Mouse (Mus musculus): ENCODE measurements around the gene Slc25a39. TPM values are rescaled to one million over a fixed set of nuclear protein-coding genes. Genes with fewer than 3 reads are reported as not detected.
"Not testable (repeated sequence)": the region's sequence is repeated elsewhere in the genome, so short reads cannot be mapped to it uniquely, and the experiment has no call there.

The Slc25a39 gene
- polyA plus RNA-seq, 1 experiment from 2014 or later = 180 TPM

- 78% methylated on average over 7 of the region's 7 CpGs for WGBS
- no peak overlapping the region for H3K9ac ChIP-seq
Measured at GRCm38 (mm10) chr11:102396671-102397141, 11.0 kb downstream of the Slc25a39 start.

DNA sequence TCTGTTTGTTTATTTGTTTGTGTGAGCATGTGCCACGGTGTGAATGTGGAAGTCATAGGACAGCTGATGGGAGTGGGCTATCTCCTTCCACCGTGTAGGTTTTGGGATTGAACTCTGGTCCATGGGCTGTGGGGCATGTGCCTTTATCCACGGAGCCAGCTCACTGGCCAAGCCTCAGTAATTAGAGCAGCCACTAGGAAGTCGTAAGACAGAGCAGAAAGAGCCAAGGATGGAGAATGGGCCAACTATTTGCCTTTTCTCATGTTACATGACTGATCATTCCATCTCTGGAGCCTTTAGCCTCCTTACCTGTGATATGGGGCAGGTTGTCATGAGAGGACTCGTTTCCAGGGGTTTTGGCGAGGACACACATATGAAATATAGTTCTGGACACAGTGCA lies 11.5 kb downstream of the Slc25a39 start:
- WGBS = 56% methylated on average over 6 of the region's 6 CpGs
- H3K36me3 ChIP-seq = no peaks in the 10 kb centered on the region

More at GRCm38 (mm10) chr11:102396671-102397141, 11.0 kb downstream of the Slc25a39 start:
- H3K9me3 ChIP-seq = no peaks in the 10 kb centered on the region
- peaks cover 26% of the 10 kb centered on the region for H3K4me1 ChIP-seq
- ATAC-seq (ENCODE audit: low FRiP score, low read depth) = no peak
- peaks cover 85% of the 10 kb centered on the region for H3K27me3 ChIP-seq
- no peak overlapping the region for H3K27ac ChIP-seq
- H3K36me3 ChIP-seq = 0 out of 2 replicates have a peak, but pooled peaks cover under 1% of the 10 kb centered on the region
- H3K4me3 ChIP-seq = no peak overlapping the region
- H3K4me2 ChIP-seq (replicated peaks) = no peak overlapping the region

DNA sequence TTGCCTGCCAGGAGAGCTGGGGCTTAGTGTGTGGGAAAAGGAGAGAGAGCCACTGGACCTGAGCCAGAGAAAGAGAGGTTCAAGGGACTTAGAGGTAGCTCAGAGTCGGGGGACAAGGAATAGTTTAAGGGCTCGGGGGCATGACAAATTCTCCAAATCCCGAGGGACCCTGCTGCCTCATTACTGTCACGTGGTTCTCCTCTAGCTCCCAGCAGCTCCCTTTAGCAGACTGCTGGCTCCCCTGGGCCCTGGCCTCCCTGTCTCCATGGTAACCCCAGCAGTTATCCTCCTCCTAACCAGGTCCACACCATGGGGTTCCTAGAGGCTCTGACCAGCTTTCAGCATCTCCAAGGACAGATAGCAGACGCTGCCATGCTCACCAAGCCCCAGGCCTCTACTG lies 12.5 kb downstream of the Slc25a39 start:
- H3K4me2 ChIP-seq (replicated peaks) = no peak overlapping the region
- no peak overlapping the region for H3K9ac ChIP-seq
- H3K4me3 ChIP-seq = no peak overlapping the region
- ATAC-seq (ENCODE audit: low FRiP score, low read depth) = no peak
- H3K27ac ChIP-seq = no peak overlapping the region
- H3K9me3 ChIP-seq = no peaks in the 10 kb centered on the region
- H3K36me3 ChIP-seq = no peaks in the 10 kb centered on the region
- WGBS = 6% methylated on average over 5 of the region's 5 CpGs
- H3K4me1 ChIP-seq = peaks cover 26% of the 10 kb centered on the region
- peaks cover 70% of the 10 kb centered on the region for H3K27me3 ChIP-seq

More for the DNA sequence above, 11.5 kb downstream of the Slc25a39 start:
- no peak overlapping the region for H3K4me3 ChIP-seq
- no peak overlapping the region for H3K9ac ChIP-seq
- peaks cover 80% of the 10 kb centered on the region for H3K27me3 ChIP-seq
- H3K27ac ChIP-seq = no peak overlapping the region
- no peaks in the 10 kb centered on the region for H3K9me3 ChIP-seq
- peaks cover 26% of the 10 kb centered on the region for H3K4me1 ChIP-seq
- no peak overlapping the region for H3K4me2 ChIP-seq (replicated peaks)
- ATAC-seq (ENCODE audit: low FRiP score, low read depth) = no peak

DNA sequence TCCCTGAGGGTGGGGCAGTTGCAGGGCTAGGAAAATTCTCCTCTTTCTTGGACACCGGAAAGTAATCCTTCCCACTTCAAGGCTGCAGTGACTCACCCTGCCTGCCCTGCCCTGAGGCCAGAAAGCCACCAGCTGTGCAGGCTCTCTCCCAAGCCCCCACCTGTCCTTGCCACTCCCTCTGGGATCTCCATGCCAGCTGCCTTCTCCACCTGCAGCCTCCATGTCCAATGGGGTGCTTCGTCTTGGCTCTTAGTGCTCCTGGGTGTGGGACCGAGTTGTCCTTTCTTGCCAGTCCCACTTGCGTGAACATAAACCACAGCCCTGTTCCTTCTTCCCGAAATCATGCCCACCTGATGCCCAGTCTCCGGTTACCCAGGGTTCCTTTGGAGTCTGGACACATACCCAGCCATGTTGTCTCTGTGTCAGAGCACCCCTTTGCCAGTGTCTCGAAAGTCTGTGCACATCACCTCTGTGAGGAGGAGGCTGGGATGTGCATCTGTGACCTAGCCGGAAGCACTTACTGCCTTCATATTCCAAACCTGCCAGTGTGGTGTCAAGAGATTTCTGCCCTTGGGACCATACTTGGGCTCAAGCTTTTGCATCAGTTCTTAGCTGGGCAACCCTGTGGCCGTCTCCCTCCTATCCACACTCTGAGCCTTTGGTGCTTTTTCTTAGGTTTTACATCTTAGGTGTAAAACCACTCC lies 13.2 kb downstream of the Slc25a39 start:
- Histone ChIP-seq H3K4me2 (replicated peaks) (no peak overlapping the region; the same call in 1 of the 2 replicates), H3K27ac (no peak overlapping the region), H3K36me3 (no peaks in the 10 kb centered on the region), H3K27me3 (peaks cover 63% of the 10 kb centered on the region), H3K9me3 (no peaks in the 10 kb centered on the region), H3K9ac (no peak overlapping the region), H3K4me1 (peaks cover 20% of the 10 kb centered on the region), H3K4me3 (no peak overlapping the region)
- 80% methylated on average over 9 of the region's 9 CpGs for WGBS
- ATAC-seq (ENCODE audit: low FRiP score, low read depth) = no peak

DNA sequence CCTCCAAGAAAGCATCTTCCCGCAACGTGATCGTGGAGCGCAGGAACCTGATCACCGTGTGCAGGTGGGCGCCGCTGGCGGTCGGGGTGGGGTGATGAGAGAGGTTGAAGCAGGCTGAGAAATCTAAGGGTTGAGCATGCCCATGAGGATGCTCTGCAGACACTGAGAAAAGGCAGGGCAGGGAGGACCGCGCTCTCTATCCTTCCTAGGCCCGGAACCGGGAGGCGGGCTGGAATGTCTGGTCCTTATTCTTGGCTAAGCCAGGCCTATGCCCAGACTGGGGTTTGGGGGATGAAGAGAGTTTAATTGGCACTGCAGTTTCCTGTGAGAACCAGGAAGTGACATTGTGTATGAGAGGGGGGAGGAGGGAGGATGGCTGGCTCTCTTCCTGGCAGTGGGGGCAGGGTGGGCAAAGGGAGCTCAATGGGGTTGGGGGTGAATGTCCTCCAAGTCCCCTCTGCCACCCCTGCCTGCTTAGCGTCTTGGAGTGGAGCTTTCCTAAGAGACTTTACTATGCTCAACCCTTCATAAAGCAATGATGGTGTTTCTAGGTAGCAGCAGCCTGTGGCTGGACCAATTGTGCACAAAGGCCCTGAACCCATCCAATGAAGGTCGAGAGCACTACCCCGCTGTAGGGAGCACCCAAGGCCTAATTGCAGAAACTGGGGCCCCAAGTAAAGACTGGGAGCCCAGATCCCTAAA lies 13.9 kb downstream of the Slc25a39 start:
- Histone ChIP-seq H3K9me3 (no peaks in the 10 kb centered on the region), H3K4me2 (replicated peaks) (peak overlapping the region; percentile 91), H3K27ac (no peak overlapping the region), H3K36me3 (no peaks in the 10 kb centered on the region), H3K27me3 (peaks cover 56% of the 10 kb centered on the region), H3K4me1 (peaks cover 17% of the 10 kb centered on the region), H3K4me3 (peak overlapping the region; percentile 44), H3K9ac (peak overlapping the region; percentile 59)
- WGBS = 9% methylated on average over 17 of the region's 17 CpGs
- 0 out of 2 replicates have a peak, but pooled peaks have one; percentile 24 for ATAC-seq (ENCODE audit: low FRiP score, low read depth)

DNA sequence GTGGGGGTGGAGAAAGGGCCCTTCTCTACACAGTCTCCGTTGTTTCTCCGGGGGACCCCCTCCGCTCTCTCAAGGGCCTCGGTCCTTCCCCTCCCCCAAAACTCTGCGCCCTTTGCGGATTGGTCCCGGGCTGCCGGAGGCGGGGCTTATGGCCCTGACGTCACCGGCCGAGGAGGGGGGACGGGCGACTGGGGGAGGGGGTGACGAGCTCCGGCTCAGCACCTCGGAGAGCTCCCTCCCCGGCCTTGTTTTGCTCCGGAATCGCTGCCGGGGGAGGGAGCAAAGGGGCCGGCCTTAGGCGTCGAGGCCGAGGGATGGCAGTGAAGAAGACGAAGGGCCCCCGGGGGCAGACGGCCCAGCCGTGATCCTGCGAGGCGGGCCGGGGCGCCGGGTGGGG lies 14.5 kb downstream of the Slc25a39 start, which contains the start of gene Rundc3a:
Rundc3a (plus strand) TSS at position 166 of the 397 bp plus-strand sequence.
- peak within 1 kb of the TSS; percentile 44 for H3K4me3 ChIP-seq
- H3K4me1 ChIP-seq = peaks cover 17% of the 10 kb centered on the region
- H3K9ac ChIP-seq = peak within 1 kb of the TSS; percentile 59
- H3K36me3 ChIP-seq = no peaks in the 10 kb centered on the region
- no peaks in the 10 kb centered on the region for H3K9me3 ChIP-seq
- ATAC-seq (ENCODE audit: low FRiP score, low read depth) = peak; percentile 86
- peaks cover 50% of the 10 kb centered on the region for H3K27me3 ChIP-seq
- H3K27ac ChIP-seq = no peak within 1 kb of the TSS
- H3K4me2 ChIP-seq (replicated peaks) = peak within 1 kb of the TSS; percentile 91
- under 1% methylated on average over 34 of the region's 34 CpGs for WGBS

GRCm38 (mm10) chr11:102392441-102393237 lies 15.1 kb downstream of the Slc25a39 start:
- Histone ChIP-seq H3K9me3 (no peaks in the 10 kb centered on the region), H3K27me3 (peaks cover 44% of the 10 kb centered on the region), H3K4me3 (peak overlapping the region; percentile 44), H3K9ac (no peak overlapping the region), H3K36me3 (no peaks in the 10 kb centered on the region), H3K4me2 (replicated peaks) (peak overlapping the region; percentile 91), H3K27ac (no peak overlapping the region), H3K4me1 (peaks cover 17% of the 10 kb centered on the region)
- 18% methylated on average over 15 of the region's 15 CpGs for WGBS
- peak; percentile 67 for ATAC-seq (ENCODE audit: low FRiP score, low read depth)

GRCm38 (mm10) chr11:102389436-102389835 lies 18.3 kb downstream of the Slc25a39 start:
- H3K4me2 ChIP-seq (replicated peaks); H3K9me3 ChIP-seq; H3K36me3 ChIP-seq; H3K27ac ChIP-seq; H3K9ac ChIP-seq; ATAC-seq (ENCODE audit: low FRiP score, low read depth); H3K4me3 ChIP-seq: not testable (repeated sequence)
- peaks cover 17% of the 10 kb centered on the region for H3K4me1 ChIP-seq
- WGBS = 88% methylated on average over 4 of the region's 5 CpGs
- peaks cover 17% of the 10 kb centered on the region for H3K27me3 ChIP-seq

DNA sequence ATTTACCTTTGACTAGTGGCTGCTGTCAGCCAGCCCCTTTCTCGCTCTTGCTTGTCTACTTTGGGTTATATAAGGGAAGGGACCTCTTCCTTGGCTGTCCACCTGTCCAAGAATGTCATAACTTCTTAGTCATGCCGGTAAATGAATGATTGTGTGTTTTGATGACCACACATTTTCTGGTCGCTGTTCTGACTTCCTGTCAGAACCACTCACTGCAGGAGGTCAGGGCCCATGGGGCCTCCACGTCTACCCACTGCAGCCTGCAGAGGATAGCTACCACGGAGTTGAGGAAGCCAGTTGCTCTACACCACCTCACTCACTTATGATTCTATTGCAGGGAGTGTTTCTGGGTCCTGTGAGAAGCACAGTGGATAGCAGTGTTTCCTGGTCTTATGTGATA lies 21.6 kb downstream of the Slc25a39 start:
- H3K27me3 ChIP-seq = 0 out of 2 replicates have a peak, but pooled peaks cover 5% of the 10 kb centered on the region
- H3K36me3 ChIP-seq = no peaks in the 10 kb centered on the region
- 66% methylated on average over 5 of the region's 5 CpGs for WGBS
- H3K4me1 ChIP-seq = no peaks in the 10 kb centered on the region
- H3K9ac ChIP-seq = no peak overlapping the region
- no peak overlapping the region for H3K4me3 ChIP-seq
- no peak for ATAC-seq (ENCODE audit: low FRiP score, low read depth)
- no peak overlapping the region for H3K4me2 ChIP-seq (replicated peaks)
- no peaks in the 10 kb centered on the region for H3K9me3 ChIP-seq
- H3K27ac ChIP-seq = no peak overlapping the region

DNA sequence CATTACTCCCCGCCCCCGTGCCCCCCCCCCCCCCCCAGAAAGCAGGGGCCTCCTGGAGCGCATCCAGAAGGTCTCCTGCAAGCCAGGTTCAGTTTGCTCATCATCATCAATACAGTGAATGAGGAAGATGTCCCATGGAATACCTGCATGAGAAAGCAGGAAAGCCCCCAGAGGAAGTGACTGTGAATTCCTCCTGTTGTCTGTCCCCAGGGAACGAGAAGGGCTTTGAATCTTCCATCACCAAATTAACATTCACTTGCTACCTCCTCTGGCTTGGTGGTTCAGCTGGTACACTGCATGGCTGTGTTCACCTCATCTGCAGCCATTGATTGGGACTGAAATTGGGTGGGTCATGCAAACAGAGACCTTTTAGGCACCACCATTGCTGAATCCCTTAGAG lies 22.7 kb downstream of the Slc25a39 start:
- H3K4me2 ChIP-seq (replicated peaks) = no peak overlapping the region
- ATAC-seq (ENCODE audit: low FRiP score, low read depth) = no peak
- WGBS = 53% methylated on average over 4 of the region's 4 CpGs
- no peak overlapping the region for H3K4me3 ChIP-seq
- no peaks in the 10 kb centered on the region for H3K4me1 ChIP-seq
- no peak overlapping the region for H3K9ac ChIP-seq
- H3K36me3 ChIP-seq = no peaks in the 10 kb centered on the region
- no peak overlapping the region for H3K27ac ChIP-seq
- H3K27me3 ChIP-seq = 0 out of 2 replicates have a peak, but pooled peaks cover 5% of the 10 kb centered on the region
- H3K9me3 ChIP-seq = no peaks in the 10 kb centered on the region

DNA sequence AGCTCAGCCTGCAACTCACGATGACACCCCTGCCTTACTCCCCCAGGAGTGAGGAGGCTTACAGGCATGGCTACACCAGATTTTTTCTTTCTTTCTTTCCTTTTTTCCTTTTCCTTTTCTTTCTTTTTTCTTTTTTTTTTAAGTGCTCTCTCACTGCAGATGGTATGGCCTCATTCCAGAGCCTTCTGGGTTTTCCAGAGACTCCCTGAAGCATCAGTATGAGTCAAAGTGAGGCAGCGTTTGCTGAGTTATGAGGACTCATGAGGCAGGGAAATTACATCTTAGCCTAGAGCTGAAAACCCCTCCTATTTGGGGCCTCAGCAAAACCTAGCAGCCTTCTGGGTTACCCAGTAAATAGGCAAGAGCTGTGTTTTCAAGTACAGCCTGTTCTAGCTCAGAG lies 23.3 kb downstream of the Slc25a39 start:
- Histone ChIP-seq H3K27me3 (0 out of 2 replicates have a peak, but pooled peaks cover 5% of the 10 kb centered on the region), H3K9ac (no peak overlapping the region), H3K27ac (no peak overlapping the region), H3K36me3 (no peaks in the 10 kb centered on the region), H3K9me3 (no peaks in the 10 kb centered on the region), H3K4me2 (replicated peaks) (no peak overlapping the region), H3K4me3 (no peak overlapping the region), H3K4me1 (no peaks in the 10 kb centered on the region)
- WGBS = 69% methylated on average over 2 of the region's 2 CpGs
- ATAC-seq (ENCODE audit: low FRiP score, low read depth) = no peak

Measured in limb, embryonic 13.5 days (tissue).